Mouse (Mus musculus): Measurements from ENCODE around the gene C1qbp. TPM values are rescaled to one million over a fixed set of nuclear protein-coding genes. Genes with fewer than 3 reads are reported as not detected.
A peak's percentile ranks its signal among the peaks of the same experiment; 100 is the strongest.

C1qbp gene
- polyA plus RNA-seq (2015; fragmentation: Nextera tagmentation; extraction: Ambion mirVana) = 175 and 182 TPM in 2 replicates

- under 1% methylated on average over 59 of the region's 64 CpGs for WGBS
Observed at GRCm38 (mm10) chr11:70982557-70983228, at the start of gene C1qbp. TSS of gene C1qbp (minus strand) at chr11:70983026.

GRCm38 (mm10) chr11:71032070-71032469 lies 49.2 kb upstream of the C1qbp start:
- Histone ChIP-seq H3K27ac (replicated peaks) (peak overlapping the region; percentile 96), H3K27me3 (no peaks in the 10 kb centered on the region), H3K9me3 (no peaks in the 10 kb centered on the region), H3K4me3 (peak overlapping the region; percentile 51), H3K4me2 (peak overlapping the region; percentile 80), H3K4me1 (replicated peaks) (peaks cover 30% of the 10 kb centered on the region), H3K9ac (peak overlapping the region; percentile 73), H3K36me3 (peaks cover 4% of the 10 kb centered on the region)
- WGBS = 46% methylated on average over 7 of the region's 7 CpGs
- ATAC-seq (ENCODE audit: low FRiP score, low read depth) = no peak

More at GRCm38 (mm10) chr11:70982557-70983228, at the start of gene C1qbp:
- peaks cover 12% of the 10 kb centered on the region for H3K4me1 ChIP-seq (replicated peaks)
- H3K9ac ChIP-seq = peak within 1 kb of the TSS; percentile 98
- H3K27ac ChIP-seq (replicated peaks) = peak within 1 kb of the TSS; percentile 76
- H3K4me3 ChIP-seq = peak within 1 kb of the TSS; percentile 100
- peak within 1 kb of the TSS; percentile 79 for H3K4me2 ChIP-seq
- H3K27me3 ChIP-seq = no peaks in the 10 kb centered on the region
- ATAC-seq (ENCODE audit: low FRiP score, low read depth) = peak; percentile 96
- H3K36me3 ChIP-seq = peaks cover 67% of the 10 kb centered on the region
- H3K9me3 ChIP-seq = no peaks in the 10 kb centered on the region

- Histone ChIP-seq H3K4me3 (no peak overlapping the region), H3K27ac (replicated peaks) (no peak overlapping the region), H3K36me3 (peaks cover 27% of the 10 kb centered on the region), H3K9me3 (no peaks in the 10 kb centered on the region), H3K27me3 (no peaks in the 10 kb centered on the region), H3K4me1 (replicated peaks) (peaks cover 30% of the 10 kb centered on the region), H3K9ac (no peak overlapping the region), H3K4me2 (no peak overlapping the region)
- 72% methylated on average over 3 of the region's 3 CpGs for WGBS
- no peak for ATAC-seq (ENCODE audit: low FRiP score, low read depth)
Observed at GRCm38 (mm10) chr11:71029403-71030118, 46.7 kb upstream of the C1qbp start.

- WGBS = 73% methylated on average over 3 of the region's 3 CpGs
- no peak overlapping the region for H3K4me3 ChIP-seq
- no peaks in the 10 kb centered on the region for H3K9me3 ChIP-seq
- H3K4me1 ChIP-seq (replicated peaks) = peaks cover 20% of the 10 kb centered on the region
- no peak for ATAC-seq (ENCODE audit: low FRiP score, low read depth)
- H3K36me3 ChIP-seq = peaks cover 27% of the 10 kb centered on the region
- no peak overlapping the region for H3K27ac ChIP-seq (replicated peaks)
- H3K27me3 ChIP-seq = no peaks in the 10 kb centered on the region
- no peak overlapping the region for H3K9ac ChIP-seq
- no peak overlapping the region for H3K4me2 ChIP-seq
Observed at GRCm38 (mm10) chr11:71028280-71028679, 45.5 kb upstream of the C1qbp start.

GRCm38 (mm10) chr11:71019201-71020068 lies 36.6 kb upstream of the C1qbp start, which contains the start of the genes Mis12 and Derl2:
TSS of gene Mis12 (plus strand) at chr11:71019611.
TSS of gene Derl2 (minus strand) at chr11:71019841.
- ATAC-seq (ENCODE audit: low FRiP score, low read depth) = peak; percentile 100
- peak within 1 kb of the TSS; percentile 90 for H3K9ac ChIP-seq
- H3K27ac ChIP-seq (replicated peaks) = peak within 1 kb of the TSS; percentile 88
- peak within 1 kb of the TSS; percentile 79 for H3K4me2 ChIP-seq
- H3K27me3 ChIP-seq = no peaks in the 10 kb centered on the region
- peak within 1 kb of the TSS; percentile 90 for H3K4me3 ChIP-seq
- no peaks in the 10 kb centered on the region for H3K36me3 ChIP-seq
- under 1% methylated on average over 71 of the region's 71 CpGs for WGBS
- peaks cover 52% of the 10 kb centered on the region for H3K4me1 ChIP-seq (replicated peaks)
- no peaks in the 10 kb centered on the region for H3K9me3 ChIP-seq

- ATAC-seq (ENCODE audit: low FRiP score, low read depth) = peak; percentile 32; the same call in 1 of the 2 replicates
- no peaks in the 10 kb centered on the region for H3K27me3 ChIP-seq
- H3K4me3 ChIP-seq = peak overlapping the region; percentile 90
- peak overlapping the region; percentile 90 for H3K9ac ChIP-seq
- peaks cover 52% of the 10 kb centered on the region for H3K4me1 ChIP-seq (replicated peaks)
- no peaks in the 10 kb centered on the region for H3K36me3 ChIP-seq
- peak overlapping the region; percentile 70 for H3K4me2 ChIP-seq
- 6% methylated on average over 28 of the region's 28 CpGs for WGBS
- H3K27ac ChIP-seq (replicated peaks) = peak overlapping the region; percentile 86
- H3K9me3 ChIP-seq = no peaks in the 10 kb centered on the region
Observed at GRCm38 (mm10) chr11:71018416-71019200, 35.8 kb upstream of the C1qbp start.

GRCm38 (mm10) chr11:71017051-71017450 lies 34.2 kb upstream of the C1qbp start:
- Histone ChIP-seq H3K4me3 (no peak overlapping the region), H3K4me2 (peak overlapping the region; percentile 70; the same call in 1 of the 2 replicates), H3K9ac (no peak overlapping the region), H3K4me1 (replicated peaks) (peaks cover 43% of the 10 kb centered on the region), H3K36me3 (peaks cover 12% of the 10 kb centered on the region), H3K27ac (replicated peaks) (no peak overlapping the region), H3K9me3 (no peaks in the 10 kb centered on the region), H3K27me3 (no peaks in the 10 kb centered on the region)
- 92% methylated on average over 1 of the region's 1 CpGs for WGBS
- ATAC-seq (ENCODE audit: low FRiP score, low read depth) = no peak

- Histone ChIP-seq H3K4me2 (no peak overlapping the region), H3K4me3 (no peak overlapping the region), H3K4me1 (replicated peaks) (peaks cover 17% of the 10 kb centered on the region), H3K9me3 (no peaks in the 10 kb centered on the region), H3K27ac (replicated peaks) (no peak overlapping the region), H3K9ac (no peak overlapping the region), H3K36me3 (peaks cover 40% of the 10 kb centered on the region), H3K27me3 (no peaks in the 10 kb centered on the region)
- ATAC-seq (ENCODE audit: low FRiP score, low read depth) = no peak
- WGBS = 96% methylated on average over 7 of the region's 7 CpGs
Observed at GRCm38 (mm10) chr11:71012743-71013142, 29.9 kb upstream of the C1qbp start.

- no peak for ATAC-seq (ENCODE audit: low FRiP score, low read depth)
- peaks cover 38% of the 10 kb centered on the region for H3K36me3 ChIP-seq
Observed at GRCm38 (mm10) chr11:71008321-71008720, 25.5 kb upstream of the C1qbp start.

GRCm38 (mm10) chr11:71007831-71008230 lies 25.0 kb upstream of the C1qbp start:
- Histone ChIP-seq H3K9ac (no peak overlapping the region), H3K36me3 (peaks cover 36% of the 10 kb centered on the region), H3K4me3 (no peak overlapping the region), H3K4me1 (replicated peaks) (peaks cover 15% of the 10 kb centered on the region), H3K4me2 (no peak overlapping the region), H3K9me3 (no peaks in the 10 kb centered on the region), H3K27me3 (no peaks in the 10 kb centered on the region), H3K27ac (replicated peaks) (no peak overlapping the region)
- ATAC-seq (ENCODE audit: low FRiP score, low read depth) = no peak
- 92% methylated on average over 7 of the region's 7 CpGs for WGBS

More at GRCm38 (mm10) chr11:71008321-71008720, 25.5 kb upstream of the C1qbp start:
- H3K9me3 ChIP-seq = no peaks in the 10 kb centered on the region
- no peak overlapping the region for H3K4me3 ChIP-seq
- no peaks in the 10 kb centered on the region for H3K27me3 ChIP-seq
- WGBS = 92% methylated on average over 3 of the region's 3 CpGs
- no peak overlapping the region for H3K9ac ChIP-seq
- peaks cover 10% of the 10 kb centered on the region for H3K4me1 ChIP-seq (replicated peaks)
- H3K4me2 ChIP-seq = no peak overlapping the region
- no peak overlapping the region for H3K27ac ChIP-seq (replicated peaks)

GRCm38 (mm10) chr11:71007026-71007425 lies 24.2 kb upstream of the C1qbp start:
- no peak for ATAC-seq (ENCODE audit: low FRiP score, low read depth)
- no peak overlapping the region for H3K4me3 ChIP-seq
- no peak overlapping the region for H3K9ac ChIP-seq
- no peak overlapping the region for H3K27ac ChIP-seq (replicated peaks)
- no peaks in the 10 kb centered on the region for H3K27me3 ChIP-seq
- peaks cover 23% of the 10 kb centered on the region for H3K4me1 ChIP-seq (replicated peaks)
- peaks cover 28% of the 10 kb centered on the region for H3K36me3 ChIP-seq
- H3K9me3 ChIP-seq = no peaks in the 10 kb centered on the region
- WGBS = 95% methylated on average over 6 of the region's 6 CpGs
- H3K4me2 ChIP-seq = no peak overlapping the region

Measured in hindbrain, embryonic 15.5 days (tissue).